ENCODE assay signal across 16 mouse cellular contexts in the genomic region with DNA sequence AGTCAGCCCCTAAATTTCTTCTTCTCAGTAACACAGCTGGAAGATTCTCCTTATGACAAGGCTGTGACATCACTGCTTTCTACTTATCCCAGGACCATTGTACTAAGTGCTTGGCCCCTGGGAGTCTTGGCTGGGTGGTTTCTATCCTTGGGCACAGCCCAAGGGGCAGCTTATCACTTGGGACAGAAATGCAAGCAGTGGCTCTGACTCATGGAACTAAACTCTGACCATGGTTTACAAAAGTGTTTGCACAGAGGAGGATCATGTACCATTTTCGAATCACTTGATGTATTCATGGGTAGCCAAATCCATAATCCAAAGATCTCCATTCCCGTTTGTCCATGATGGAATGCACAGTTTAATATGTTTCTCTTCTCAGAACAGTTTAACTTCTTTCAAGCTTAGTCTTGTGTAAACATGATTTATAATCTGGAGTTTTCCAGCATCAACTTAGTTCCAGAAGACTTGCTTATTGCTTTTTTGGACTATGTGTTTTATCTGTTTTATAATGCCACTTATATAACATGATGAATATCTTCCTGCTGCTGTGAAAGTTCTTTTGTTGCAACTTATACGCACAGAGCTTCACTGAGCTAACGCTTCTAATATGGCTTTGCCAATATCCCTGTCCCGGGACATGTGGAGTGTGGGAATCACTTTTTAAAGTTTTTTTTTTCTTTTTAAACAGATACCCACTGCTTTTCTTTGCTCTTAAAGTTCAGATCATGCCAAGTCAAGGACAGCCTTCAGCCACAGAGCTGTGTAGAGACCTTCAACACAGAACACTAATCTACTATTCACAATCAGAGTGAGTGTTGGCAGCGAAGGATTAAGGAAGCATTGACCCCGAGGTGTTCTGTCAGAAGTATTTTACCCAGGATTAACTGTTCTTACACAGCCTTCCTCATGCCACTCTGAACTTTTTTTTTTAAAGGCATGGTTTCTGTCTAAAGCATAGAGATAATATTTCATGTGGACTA.
DNase-seq lines count a peak whose midpoint lies in the region; ATAC-seq and TF ChIP-seq lines count a peak whose summit lies in the region.
"Had no signal": no experiment of that assay in that cellular context is flagged by ENCODE, and none has a peak within 500 bp of the region (broad histone marks: within the 10 kb centered on the region; RNA-seq: fewer than 3 reads in every experiment).

No protein-coding gene starts in this region.

- no peaks in the 10 kb centered on the region for H3K27me3 ChIP-seq in lung, postnatal 0 days (replicated peaks; ENCODE audit: insufficient read depth, low read length)
- H3K27me3 ChIP-seq in Patski: no peaks in the 10 kb centered on the region
- no peaks in the 10 kb centered on the region for H3K27me3 ChIP-seq in stomach, embryonic 15.5 days (replicated peaks)
- H3K27me3 ChIP-seq: heart, embryonic 15.5 days; neural tube, embryonic 13.5 days had no signal

- no peak for ATAC-seq in lung, postnatal 0 days
- no peak for ATAC-seq in Patski
- peak; percentile 18; the same call in 1 of the 2 replicates for ATAC-seq in stomach, embryonic 15.5 days (ENCODE audit: insufficient read depth, low FRiP score, low read depth)

- no peaks in the 10 kb centered on the region for H3K36me3 ChIP-seq in lung, postnatal 0 days (ENCODE audit: insufficient read depth, low read length)
- H3K36me3 ChIP-seq in stomach, embryonic 15.5 days: no peaks in the 10 kb centered on the region
- H3K36me3 ChIP-seq: embryonic facial prominence, embryonic 10.5 days; heart, embryonic 15.5 days; neural tube, embryonic 13.5 days had no signal

- no peak for TF ChIP-seq EP300 in lung, postnatal 0 days (IDR thresholded peaks at IDR 0.05)

- H3K9ac ChIP-seq in lung, postnatal 0 days (replicated peaks; ENCODE audit: low read depth): no peak overlapping the region
- no peak overlapping the region for H3K9ac ChIP-seq in stomach, embryonic 15.5 days
- H3K9ac ChIP-seq: heart, embryonic 15.5 days; hindbrain, embryonic 14.5 days; neural tube, embryonic 13.5 days had no signal

- DNase-seq in heart, adult 11 months: peak; percentile 92
- no peak for DNase-seq in heart, adult 8-10 months (ENCODE audit: low spot score)
- peak; percentile 32 for DNase-seq in lung, postnatal 0 days (ENCODE audit: low spot score)
- no peak for DNase-seq in lung, postnatal 25 days (ENCODE audit: low spot score)
- DNase-seq in Patski (ENCODE audit: low read depth, low spot score): peak; percentile 17
- no peak for DNase-seq in spleen, postnatal 10 days (ENCODE audit: low spot score in 2 of 2)
- DNase-seq: cerebellum, postnatal 10 days; gastrocnemius, postnatal 36 days; kidney, adult 8-10 months; retina, postnatal 1 day; thymus, adult 18-20 months had no signal

- in situ Hi-C loops in Patski (cut with MboI; ENCODE audit: low pct_unique_long_range_greater_than_20kb): no loop called here

- peaks cover 13% of the 10 kb centered on the region; the same call in 1 of the 2 replicates for H3K4me1 ChIP-seq in lung, postnatal 0 days (ENCODE audit: insufficient read depth, low read depth, low read length)
- H3K4me1 ChIP-seq in stomach, embryonic 15.5 days: no peaks in the 10 kb centered on the region
- H3K4me1 ChIP-seq: heart, embryonic 15.5 days; neural tube, embryonic 13.5 days had no signal

- no peak overlapping the region for H3K27ac ChIP-seq in lung, postnatal 0 days (ENCODE audit: low read length)
- peak overlapping the region; percentile 13; the same call in 1 of the 2 replicates for H3K27ac ChIP-seq in stomach, embryonic 15.5 days
- H3K27ac ChIP-seq: embryonic facial prominence, embryonic 10.5 days; heart, embryonic 15.5 days; hindbrain, embryonic 14.5 days; neural tube, embryonic 13.5 days had no signal

- TF ChIP-seq CTCF in lung, postnatal 0 days (IDR thresholded peaks at IDR 0.05): no peak
- no peak for TF ChIP-seq CTCF in Patski (IDR thresholded peaks at IDR 0.05)

- no peak overlapping the region for H3K4me3 ChIP-seq in lung, postnatal 0 days (ENCODE audit: low read depth, low read length)
- no peak overlapping the region for H3K4me3 ChIP-seq in stomach, embryonic 15.5 days (replicated peaks)
- H3K4me3 ChIP-seq: embryonic facial prominence, embryonic 10.5 days; heart, embryonic 15.5 days; neural tube, embryonic 13.5 days had no signal

- 39% methylated on average over 7 of the region's 7 CpGs for WGBS in lung, postnatal 0 days
- 31% methylated on average over 7 of the region's 7 CpGs for WGBS in stomach, embryonic 15.5 days

- H3K9me3 ChIP-seq in lung, postnatal 0 days (ENCODE audit: low read length): no peaks in the 10 kb centered on the region
- H3K9me3 ChIP-seq in stomach, embryonic 15.5 days: no peaks in the 10 kb centered on the region
- H3K9me3 ChIP-seq: embryonic facial prominence, embryonic 10.5 days; heart, embryonic 15.5 days; neural tube, embryonic 13.5 days had no signal

- no peak overlapping the region for H3K4me2 ChIP-seq in lung, postnatal 0 days (replicated peaks; ENCODE audit: low read depth, low read length)
- H3K4me2 ChIP-seq in stomach, embryonic 15.5 days: no peak overlapping the region
- H3K4me2 ChIP-seq: heart, embryonic 15.5 days; hindbrain, embryonic 14.5 days; neural tube, embryonic 13.5 days had no signal

- POLR2A ChIA-PET in Patski (lab: Charles Lee): no interaction called here

- CTCF ChIA-PET in Patski (lab: Charles Lee): interaction anchor here (1.0 to 1.8 kb wide), 2 partner anchors 9 to 16 kb away, joined by 3 to 5 read pairs; no protein-coding TSS in a partner anchor

Comparison
In these comparisons a context has a peak if more than half of its experiments do, and no peak if none do; other contexts are left out.
1. DNase-seq: peak in heart, adult 11 months (single experiment), lung, postnatal 0 days (single experiment) and Patski (single experiment); none in heart, adult 8-10 months (single experiment), lung, postnatal 25 days (single experiment) and spleen, postnatal 10 days (0 of 2).